Mouse (Mus musculus) cerebellum, adult 11-12 months (tissue): ENCODE data around the gene Atg10.

ENCODE experiments used
- DNase-seq: peaks from one replicate; pipeline ENCODE4 v3.0.0; 2022

Gene Atg10

DNA sequence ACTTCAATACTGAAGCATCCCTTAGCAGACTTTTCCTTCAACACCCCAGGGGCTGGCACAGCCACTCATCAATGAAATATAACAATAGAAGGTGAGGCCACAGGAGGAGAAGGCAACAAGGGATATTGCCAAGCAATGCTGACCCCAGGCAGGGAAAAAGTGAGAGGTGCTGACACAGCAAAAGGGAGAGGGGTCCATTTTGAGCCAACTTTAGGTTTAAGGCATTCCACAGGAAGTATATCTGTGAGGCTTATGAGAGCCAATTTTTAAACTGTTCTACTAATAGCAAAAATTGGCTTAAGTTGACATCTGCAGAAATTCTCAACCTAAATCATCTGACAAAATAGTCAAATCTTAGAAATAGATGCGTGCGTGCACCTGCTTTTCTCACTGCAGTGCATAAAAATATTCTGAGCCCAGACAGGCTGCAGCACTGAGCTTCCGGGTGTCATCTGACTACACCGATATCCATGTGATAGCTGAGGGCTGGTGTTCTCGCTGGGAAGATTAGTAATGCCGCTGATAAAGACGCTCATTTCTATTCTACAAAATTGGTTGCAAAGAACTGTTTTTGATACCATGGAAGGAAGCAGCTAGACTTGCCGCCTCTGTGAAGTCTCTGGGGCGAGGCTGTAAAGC is 116.3 kb downstream of the Atg10 start:
- no peak for DNase-seq

DNA sequence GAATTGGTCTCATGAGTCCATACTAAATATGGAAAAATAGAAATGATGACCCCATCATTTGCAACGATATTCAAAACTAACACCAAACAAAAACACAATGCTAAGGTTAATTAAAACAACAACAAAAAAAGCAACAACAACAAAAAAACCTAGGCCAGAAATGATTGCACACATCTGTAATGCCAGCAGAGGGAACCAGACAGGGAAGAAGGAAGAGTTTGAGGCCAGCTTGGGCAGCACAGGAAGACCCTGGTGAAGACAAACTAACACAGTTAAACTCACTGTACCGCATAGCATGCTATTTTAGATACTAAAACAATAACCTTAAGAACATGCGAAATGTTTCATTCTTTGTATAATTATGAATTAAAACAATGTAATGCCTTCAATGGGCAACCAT is 121.5 kb downstream of the Atg10 start:
- no peak for DNase-seq

DNA sequence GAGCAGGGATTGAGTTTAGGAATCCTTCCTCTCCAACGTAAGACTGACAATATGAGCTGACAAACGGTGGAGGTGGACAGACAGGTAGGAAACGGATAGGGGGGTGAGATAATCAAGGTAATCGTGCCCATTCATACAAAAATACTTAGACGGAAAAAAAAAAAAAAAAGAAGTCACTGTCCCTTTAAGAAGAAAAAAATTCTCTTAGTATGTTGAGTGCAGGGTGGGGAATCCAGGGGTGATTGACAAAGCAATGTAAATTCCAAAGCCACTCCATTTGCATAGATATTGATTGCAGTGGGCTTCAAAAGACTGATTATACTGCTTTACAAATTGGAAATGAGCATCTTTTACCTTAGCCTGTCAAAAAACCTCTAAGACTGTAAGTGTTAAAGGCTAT is 123.4 kb downstream of the Atg10 start:
- no peak for DNase-seq

DNA sequence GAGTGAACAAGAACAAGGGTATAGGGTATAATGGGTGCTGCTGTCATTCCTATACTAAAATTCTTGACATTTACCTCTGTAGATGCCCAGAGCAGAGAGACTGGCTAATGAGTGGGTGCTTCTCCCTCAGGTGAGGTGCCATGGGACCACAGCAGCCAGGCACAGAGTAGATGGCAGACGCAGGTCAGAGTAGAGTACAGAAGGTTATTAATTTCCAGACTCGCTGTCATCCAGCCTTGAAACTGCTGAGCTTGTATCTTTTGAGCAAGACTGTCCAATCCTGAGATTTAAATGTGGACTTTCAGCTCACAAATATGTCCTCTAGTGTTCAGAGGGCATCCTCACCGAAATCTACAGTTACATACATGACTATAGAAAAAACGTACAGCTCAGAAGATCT is 128.9 kb downstream of the Atg10 start:
- no peak for DNase-seq

DNA sequence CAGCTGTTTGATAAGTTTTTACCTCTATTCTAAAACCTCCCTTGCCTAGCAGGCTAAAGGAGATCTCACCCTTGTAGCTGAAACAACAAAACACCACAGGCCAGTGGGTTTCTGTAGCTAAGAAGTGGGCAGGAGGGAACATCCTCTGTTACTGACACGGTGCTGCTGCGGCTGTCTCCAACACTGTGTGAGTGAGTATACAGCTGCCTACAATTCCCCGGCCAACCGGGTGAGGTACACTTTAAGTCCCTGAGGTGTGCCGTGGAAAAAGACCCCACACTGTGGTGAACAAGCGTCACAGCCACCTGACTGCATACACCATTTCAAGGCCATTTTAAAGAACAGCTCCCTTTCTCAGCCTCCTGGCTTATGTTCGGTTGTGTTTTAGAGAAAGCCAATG is 129.6 kb downstream of the Atg10 start:
- DNase-seq: no peak

DNA sequence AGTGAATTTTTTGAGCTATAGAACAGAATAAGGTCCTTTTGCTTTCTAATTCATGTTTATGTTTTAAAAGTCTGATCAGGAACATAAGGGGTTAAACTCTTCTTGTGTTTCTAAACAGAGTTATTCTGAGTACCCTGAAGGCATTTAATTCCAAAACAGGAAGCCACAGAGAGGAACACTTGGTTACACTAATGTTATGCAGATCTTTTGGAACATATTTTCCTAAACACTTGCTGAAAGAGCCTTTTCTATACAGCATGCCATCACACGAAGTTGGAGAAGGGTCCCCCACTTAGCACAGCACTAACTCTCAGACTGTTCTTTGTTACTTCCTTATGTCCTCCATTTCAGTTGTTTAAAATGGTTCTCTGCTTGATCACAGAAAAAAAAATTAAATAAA is 130.2 kb downstream of the Atg10 start:
- DNase-seq: no peak

DNA sequence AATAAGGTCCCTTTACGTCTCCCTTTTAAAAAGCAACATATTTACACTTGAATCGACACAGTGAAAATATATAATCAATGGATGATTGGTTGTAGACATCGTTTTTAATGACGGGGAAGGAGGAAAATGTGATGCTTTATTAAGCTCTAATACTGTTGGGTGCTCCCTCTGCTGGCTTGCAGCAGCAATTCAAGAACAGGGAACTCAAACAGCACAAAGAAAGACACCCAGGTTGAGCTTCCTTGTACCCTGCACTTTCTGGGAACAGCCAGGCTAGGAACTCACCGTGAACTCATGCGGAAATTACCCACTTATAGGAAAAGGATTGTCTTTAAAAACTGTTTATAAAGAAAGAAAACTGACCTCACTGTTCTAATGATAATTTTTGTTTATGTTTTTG is 130.6 kb downstream of the Atg10 start:
- no peak for DNase-seq

DNA sequence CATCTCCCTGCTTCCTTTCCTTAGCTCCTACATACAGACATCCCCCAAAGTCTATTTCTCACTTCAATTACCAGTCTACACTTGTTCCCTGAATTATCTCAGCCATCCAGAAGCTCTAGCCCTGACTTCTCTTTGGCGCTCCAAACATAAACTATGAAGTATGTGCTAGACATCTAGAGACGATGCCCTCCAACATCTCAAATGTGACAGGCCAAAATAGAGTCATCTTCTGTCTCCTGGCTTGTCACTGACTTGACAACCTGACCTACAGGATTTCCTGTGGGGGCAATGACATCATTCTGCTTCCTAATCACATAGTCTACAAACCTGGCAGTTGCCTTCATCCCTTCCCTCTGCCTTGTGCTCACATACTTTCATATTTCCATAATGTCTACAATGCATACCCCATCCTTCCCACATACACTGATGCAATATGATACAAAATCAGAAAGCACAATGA is 132.0 kb downstream of the Atg10 start:
- no peak for DNase-seq

DNA sequence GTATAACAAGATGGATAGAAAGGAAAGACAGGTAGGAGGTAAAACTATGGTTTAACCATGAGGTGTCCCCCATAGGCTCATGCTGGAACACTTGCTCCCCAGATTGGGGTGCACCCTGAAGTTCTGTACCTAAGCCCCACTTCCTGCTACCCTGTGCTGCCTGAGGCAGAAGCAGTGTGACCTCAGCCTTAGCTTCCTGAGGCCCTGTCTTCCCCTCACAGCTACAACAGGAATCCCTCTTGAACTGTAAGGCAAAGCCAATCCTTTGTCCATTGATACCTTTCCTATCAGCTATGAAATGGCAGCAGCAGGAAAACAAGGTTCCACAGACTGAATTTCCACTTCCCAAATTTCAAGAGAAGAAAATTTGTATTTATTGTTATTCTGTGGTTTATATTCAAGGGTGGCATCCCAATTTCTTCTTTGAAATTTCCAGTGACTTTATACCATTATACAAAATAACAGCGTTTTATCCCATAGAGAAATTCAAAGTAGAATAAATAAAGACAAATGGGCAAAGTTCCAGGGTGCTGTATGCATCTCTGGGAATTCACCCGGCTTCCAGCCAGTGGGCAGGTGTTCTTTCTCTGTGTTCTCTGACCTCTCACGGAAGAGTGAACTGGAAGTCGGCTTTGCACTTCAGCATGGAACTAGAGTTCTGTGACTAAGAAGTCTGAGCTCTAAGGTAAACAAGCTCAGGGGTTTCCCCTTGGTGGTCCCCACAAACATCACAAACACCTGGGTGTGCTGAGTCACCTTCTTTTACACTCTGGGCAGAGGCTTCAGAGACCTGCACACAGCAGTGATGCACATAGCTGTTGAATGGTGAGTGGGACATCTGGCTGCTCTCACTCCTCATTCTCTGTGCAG is 132.7 kb downstream of the Atg10 start:
- DNase-seq: no peak

DNA sequence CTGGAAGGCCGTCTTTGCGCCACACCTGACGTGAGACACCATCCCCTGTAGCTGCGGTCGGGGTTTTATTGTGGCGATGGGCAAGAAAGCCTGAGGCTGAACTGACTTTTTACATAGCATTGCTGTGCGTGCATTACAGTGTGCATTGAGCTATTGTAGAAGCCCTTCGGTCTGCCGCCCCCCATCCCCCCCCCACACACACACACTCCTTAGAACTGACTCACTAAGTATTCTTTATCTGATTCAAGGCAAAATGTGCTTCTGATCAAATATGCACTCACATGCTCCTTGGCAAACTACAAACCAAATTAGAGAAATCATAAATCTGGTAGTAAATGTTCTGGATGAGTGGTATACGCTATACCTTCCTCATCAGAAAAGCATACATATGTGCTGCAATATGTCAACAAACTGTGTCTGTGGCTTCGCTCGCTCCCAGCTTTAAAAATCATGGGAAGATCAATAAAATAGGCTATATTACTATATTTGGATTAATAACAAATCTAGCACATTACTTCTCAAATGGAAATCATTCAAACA is 137.3 kb downstream of the Atg10 start:
- DNase-seq: no peak

DNA sequence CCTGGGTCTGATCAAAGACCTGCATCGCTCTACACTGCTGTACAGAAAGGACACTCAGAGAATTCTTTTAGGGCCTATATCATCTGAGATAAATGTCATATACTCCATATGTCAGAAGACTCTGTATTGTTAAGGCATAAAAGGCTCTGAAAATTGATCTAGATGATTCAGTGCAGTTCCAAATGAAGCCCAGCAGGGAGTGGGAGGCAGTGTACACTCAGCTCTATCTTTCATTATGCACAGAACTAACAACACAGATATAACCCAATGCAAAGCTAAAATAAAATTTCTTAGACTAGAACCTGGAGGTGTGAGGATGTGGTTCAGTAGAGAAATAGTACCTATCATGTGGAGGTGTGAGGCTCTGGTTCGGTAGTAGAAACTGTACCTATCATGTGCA is 151.4 kb downstream of the Atg10 start:
- no peak for DNase-seq

DNA sequence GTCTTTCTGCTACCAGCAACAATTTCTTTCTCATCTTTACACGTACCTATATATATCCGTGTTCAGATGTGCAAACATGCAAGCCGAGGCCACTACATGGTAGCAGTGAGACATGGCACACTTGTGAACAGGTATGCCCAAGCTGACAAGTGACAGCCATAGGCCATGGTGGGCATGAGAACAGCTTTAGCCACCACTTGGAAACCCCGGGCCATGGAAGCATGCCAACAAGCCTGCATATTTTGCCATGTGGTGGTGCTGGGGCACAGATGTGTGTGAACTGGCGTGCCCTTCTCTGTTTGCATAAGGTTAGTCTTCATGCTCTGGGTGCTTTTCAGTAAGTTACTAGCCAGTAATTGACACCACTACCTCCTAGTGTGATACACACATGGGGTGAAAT is 162.9 kb downstream of the Atg10 start:
- DNase-seq: no peak

DNA sequence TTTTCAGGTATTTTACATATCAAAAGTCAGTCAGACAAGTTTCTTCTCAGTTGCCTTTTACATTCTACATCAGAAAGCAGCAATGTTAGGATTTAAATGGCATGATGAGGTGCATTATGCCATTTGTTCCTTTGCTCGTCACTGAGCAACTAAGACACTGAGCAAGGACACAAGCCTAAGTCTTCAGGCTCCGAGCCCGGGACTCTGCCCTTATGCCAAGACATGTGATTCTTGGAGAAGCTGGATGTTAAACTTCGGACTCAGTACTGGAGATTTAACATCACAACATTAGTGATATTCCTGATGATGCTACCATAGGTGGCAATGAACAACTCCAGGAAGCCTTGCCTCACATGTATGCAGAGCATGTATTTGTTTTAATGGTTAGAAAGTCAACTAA is 175.6 kb downstream of the Atg10 start:
- DNase-seq: no peak

DNA sequence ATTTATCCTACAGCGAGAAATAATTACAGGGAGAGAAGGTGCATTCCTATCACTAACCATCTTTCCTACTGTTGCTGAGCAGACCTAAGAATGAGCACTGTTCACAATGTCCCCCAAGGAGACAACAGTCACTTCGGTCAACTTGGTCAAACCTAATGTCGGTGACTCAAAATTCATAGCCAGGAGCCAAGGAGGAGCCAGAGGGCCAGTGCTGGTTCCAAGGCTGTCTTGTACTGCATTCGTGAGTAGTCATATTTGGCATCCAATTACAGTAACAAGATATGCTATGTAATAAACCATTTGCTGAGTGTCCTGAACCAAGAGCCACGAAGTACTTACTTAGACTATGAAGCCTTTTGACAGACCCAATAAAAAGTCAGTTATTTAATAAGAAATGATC is 176.9 kb downstream of the Atg10 start:
- DNase-seq: no peak

DNA sequence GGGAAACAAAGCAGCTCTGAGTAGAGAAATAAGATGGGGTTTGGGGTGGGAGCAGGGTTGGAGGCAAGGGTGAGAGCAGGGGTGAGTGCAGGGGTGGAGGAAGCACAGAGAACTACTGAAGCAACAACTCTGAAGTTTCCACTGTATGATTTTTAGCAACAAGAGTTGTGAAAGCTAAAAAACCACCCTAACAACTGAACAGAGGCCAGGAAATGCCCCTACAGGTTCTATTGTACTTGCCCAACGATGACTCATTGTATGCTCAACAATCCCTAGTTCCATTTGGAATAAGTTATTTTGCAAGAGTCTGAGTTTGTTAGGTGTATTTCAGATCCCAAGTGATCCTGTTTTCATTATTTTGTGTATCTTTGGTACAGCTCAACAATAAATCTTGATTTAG is 182.5 kb downstream of the Atg10 start:
- DNase-seq: no peak

DNA sequence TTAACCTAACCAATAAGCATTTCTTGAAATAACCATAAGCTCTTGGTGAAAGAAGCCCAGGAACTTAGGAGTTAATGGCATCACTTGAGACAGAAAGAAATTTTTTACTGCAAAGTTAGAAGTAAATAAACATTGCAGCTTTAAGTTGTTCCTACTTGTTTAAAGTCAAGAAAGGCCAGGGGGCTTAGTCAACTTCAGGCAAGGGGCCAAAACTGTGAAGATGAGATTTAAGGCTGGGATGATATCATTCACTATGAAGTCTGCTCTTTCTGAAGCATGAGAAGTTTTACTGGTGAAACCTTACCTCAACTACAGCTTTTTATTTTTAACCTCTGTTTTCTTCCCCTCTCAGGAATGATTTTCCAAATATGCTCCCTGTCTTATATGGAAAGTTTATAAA is 183.3 kb downstream of the Atg10 start:
- no peak for DNase-seq

DNA sequence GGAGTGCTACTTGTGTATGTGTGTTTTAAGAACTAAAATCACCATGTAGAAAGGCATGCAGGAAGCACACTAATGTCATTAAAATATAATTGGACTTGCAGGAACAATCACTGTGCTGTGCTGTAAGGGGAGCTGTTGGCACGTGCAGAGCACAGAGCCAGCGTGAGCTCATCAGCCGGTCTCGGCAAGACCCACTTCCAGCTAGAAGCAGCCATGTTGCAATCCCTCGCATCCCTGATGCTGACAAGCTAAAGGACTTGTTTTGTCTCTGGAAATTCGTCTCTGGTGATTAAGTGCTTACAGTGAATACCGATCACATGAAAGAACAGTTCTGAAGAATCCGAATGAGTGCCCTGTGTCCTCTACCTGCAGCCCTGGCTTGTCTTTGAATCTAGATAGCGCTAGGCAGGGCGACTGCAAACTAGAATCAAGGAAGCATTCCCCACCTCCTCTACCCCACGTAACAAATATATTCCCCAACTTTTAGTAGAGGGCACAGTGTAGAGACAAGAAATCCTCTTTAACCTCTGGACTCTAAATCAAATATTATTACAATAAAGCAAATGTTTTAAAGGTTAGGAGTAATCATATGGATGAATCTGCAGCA is 184.5 kb downstream of the Atg10 start:
- peak; percentile 57 for DNase-seq

DNA sequence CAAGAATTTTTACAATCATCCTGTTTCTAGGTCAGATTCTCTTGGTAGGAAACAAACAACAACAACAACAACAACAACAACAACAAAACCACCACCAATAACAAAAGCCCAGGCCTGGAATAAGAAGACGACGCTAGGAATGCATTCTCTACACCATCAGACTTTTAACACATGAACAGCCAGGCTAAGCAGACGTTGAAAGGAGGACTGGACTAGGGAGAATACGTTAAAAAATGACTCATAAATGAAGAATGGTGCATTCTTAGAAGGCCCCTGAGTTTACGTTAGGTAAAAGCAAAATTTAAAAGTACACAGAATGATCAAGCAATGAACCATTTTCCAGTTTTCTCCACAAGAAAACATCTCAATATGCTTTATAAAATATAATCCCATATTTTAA is 185.1 kb downstream of the Atg10 start:
- DNase-seq: no peak

DNA sequence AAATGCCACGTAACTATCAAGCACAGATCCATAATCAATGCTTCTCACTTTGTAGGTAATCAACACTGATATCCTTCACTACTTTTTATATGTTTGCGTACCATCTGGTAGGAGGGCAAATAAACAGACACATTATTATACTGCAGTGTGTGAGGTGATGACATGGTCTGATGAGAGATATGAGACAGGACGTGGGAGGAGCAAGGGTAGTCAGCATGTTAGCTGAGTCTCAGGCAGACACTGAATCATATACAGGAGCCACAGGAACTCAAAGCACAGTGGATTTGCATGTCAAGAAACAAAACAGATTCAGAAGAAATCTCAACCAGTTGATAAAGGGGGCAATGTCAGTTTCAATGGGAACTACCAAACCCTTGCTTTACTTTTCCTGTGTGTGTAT is 185.7 kb downstream of the Atg10 start:
- DNase-seq: no peak

DNA sequence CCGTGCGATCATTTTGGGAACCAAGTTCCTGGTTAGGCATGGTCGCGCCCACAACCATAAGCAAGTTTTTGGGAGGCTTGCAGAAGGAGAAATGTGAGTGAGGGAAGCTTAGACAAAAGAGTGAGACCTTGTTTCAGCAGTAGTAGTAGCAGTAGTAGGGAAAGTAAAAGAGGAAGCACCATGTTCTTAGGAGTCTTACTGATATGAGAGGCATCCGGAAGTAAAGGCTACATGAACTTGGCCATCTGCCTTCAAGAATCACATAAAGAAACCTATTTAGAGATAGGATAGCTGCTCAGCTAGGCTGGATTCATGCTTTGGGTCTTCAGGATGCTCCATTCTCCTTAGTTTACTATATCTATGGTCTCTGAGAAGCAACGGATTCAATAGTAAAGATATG is 186.4 kb downstream of the Atg10 start:
- no peak for DNase-seq

DNA sequence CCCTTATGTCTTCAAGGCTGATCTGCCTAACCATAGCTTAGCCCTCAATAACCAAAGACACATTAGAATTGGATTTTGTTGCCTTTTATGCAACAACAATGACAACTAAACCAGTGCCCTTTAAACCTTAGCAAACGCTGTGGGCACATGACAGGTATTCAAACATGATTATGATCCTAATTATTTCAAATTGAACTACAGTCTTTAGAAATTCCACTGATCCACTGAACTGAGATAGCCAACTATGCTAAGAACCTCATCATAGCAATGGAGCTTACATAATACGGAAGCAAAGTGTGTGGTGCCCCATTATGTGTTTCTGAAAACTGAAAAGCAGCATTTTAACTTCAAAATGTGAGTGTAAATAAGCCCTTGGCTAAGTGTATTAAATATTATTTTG is 191.9 kb downstream of the Atg10 start:
- DNase-seq: no peak

DNA sequence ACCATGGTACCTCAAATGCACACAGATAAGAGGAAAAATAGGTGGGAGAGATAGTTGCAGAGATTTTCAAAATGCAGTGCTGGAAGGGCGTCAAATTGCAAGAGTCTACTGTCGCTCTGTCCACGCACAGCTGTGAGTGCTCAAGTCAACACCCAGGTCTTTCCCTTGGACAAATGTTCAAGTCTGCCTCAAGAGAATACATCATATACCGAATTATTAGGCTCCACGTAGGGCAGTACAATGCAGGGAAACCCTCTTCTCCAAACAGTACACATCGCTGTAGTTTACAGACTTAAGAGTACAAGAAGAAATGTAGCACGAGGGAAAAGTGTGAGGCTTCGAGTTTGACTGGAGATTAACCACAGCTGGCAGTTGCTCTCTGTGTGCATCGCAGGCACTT is 200.3 kb downstream of the Atg10 start:
- DNase-seq: no peak

DNA sequence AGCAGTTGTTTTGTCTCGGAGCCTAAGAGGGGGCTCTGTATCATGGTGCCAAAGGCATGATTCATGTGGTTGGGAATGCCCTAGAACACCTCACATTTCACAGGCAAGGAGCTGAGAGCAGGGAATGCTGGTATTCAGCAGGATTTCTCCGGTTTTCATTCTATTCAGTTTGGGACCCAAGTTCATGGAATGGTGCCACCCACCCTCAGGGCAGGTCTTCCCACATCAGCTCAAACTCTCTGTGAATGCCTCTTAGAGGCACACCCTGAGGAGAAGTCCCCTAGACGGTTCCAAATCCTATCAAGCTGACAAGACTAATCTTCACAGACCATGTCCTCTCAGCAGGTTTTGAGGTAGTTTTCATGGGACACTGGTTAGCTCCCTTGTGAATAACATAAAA is 211.9 kb downstream of the Atg10 start:
- no peak for DNase-seq

DNA sequence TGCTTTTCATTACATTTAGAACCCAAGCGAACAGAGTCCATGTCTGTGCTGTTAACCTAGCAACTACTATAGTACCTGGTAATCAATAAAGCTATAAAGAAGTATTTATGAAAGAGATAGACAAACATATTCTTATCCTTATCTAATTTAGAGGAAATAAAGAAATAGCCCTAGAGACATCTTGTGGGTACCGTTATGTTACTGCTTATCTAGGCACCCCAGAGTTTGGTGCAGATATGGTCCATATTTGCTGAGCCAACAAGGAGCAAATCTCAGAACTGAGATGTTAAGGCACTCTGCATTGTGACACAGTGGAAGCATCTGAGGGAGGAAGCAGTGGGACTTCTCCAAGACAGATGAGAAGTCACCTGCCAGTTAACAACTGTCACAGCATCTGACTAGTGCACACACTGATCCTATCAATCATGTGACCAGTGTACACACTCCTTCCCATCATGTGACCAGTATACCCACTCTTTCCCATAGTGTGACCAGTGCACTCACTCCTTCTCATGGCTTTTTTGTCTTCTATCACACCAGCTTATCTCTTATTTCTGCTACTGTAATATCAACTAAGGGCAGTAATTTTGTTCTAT is 228.6 kb downstream of the Atg10 start:
- DNase-seq: no peak
